Mouse (Mus musculus): ENCODE measurements at regions not wholly inside any gene's neighbourhood (a gene's known extent, or its start where the extent isn't known, plus 50 kb on each side); places are given as distances from the start of the nearest gene placed in this dataset.
"Not testable (repeated sequence)": the region's sequence is repeated elsewhere in the genome, so short reads cannot be mapped to it uniquely, and the experiment has no call there.

GRCm38 (mm10) chr6:89128141-89128540 lies 226.1 kb downstream of the Tpra1 start:
- TF ChIP-seq CTCF (IDR thresholded peaks at IDR 0.05 in 2 of 3, conservative IDR thresholded peaks at IDR 0.05 in 1 of 3; ENCODE audit: control insufficient read depth in 1 of 3, insufficient read depth in 1 of 3, low read depth in 2 of 3, low read length in 3 of 3, poor library complexity in 1 of 3, severe bottlenecking in 1 of 3) (peak in 2 of 3 experiments; percentile 9 to 31; a peak in 1 of 6 replicates), SMC3 (IDR thresholded peaks at IDR 0.05; ENCODE audit: low read depth, low read length) (0 out of 2 replicates have a peak, but pooled peaks have one; percentile 9)
- not testable (repeated sequence) for H3K4me3 ChIP-seq (ENCODE audit: control insufficient read depth in 1 of 2, insufficient read depth in 1 of 2, low read depth in 2 of 2, low read length in 2 of 2); H3K4me1 ChIP-seq (ENCODE audit: control insufficient read depth in 1 of 2, insufficient read depth in 2 of 2, low read length in 2 of 2); H3K9ac ChIP-seq (ENCODE audit: control insufficient read depth, low read depth, low read length, poor library complexity, severe bottlenecking); H3K36me3 ChIP-seq (ENCODE audit: control insufficient read depth in 1 of 2, insufficient read depth in 2 of 2, low read length in 2 of 2); H3K9me3 ChIP-seq (replicated peaks; ENCODE audit: insufficient read depth, low read length); H3K27ac ChIP-seq (ENCODE audit: control insufficient read depth, low read depth, low read length); DNase-seq (ENCODE audit: low read depth, low spot score); H3K79me2 ChIP-seq (ENCODE audit: control insufficient read depth, insufficient read depth, low read length, poor library complexity)
- H3K27me3 ChIP-seq (ENCODE audit: control insufficient read depth in 1 of 2, insufficient read depth in 2 of 2, low read length in 2 of 2) = peaks cover 1 to 11% of the 10 kb centered on the region in 2 experiments; a peak in 3 of 4 replicates

- no peak overlapping the region for H3K9ac ChIP-seq (ENCODE audit: control insufficient read depth, low read depth, low read length, poor library complexity, severe bottlenecking)
- no peaks in the 10 kb centered on the region for H3K9me3 ChIP-seq (replicated peaks; ENCODE audit: insufficient read depth, low read length)
- no peak for TF ChIP-seq MYB (IDR thresholded peaks at IDR 0.05; ENCODE audit: low read depth, low read length)
- TF ChIP-seq TAL1 (IDR thresholded peaks at IDR 0.05; ENCODE audit: low read length) = no peak
- TF ChIP-seq CHD2 (IDR thresholded peaks at IDR 0.05; ENCODE audit: low read length) = no peak
- TF ChIP-seq MYC (IDR thresholded peaks at IDR 0.05; ENCODE audit: low read depth, low read length) = no peak
- no peak for TF ChIP-seq CHD1 (IDR thresholded peaks at IDR 0.05; ENCODE audit: low read depth, low read length)
- TF ChIP-seq TCF12 (IDR thresholded peaks at IDR 0.05; ENCODE audit: low read depth, low read length) = no peak
- TF ChIP-seq ZMIZ1 (IDR thresholded peaks at IDR 0.05; ENCODE audit: low read depth, low read length) = no peak
- no peak for TF ChIP-seq TBP (IDR thresholded peaks at IDR 0.05; ENCODE audit: low read depth, low read length)
- TF ChIP-seq USF1 (IDR thresholded peaks at IDR 0.05; ENCODE audit: low read depth, low read length) = no peak
- no peak for TF ChIP-seq CTCF (IDR thresholded peaks at IDR 0.05 in 2 of 3, conservative IDR thresholded peaks at IDR 0.05 in 1 of 3; ENCODE audit: control insufficient read depth in 1 of 3, insufficient read depth in 1 of 3, low read depth in 2 of 3, low read length in 3 of 3, poor library complexity in 1 of 3, severe bottlenecking in 1 of 3)
- TF ChIP-seq GATA1 (IDR thresholded peaks at IDR 0.05; ENCODE audit: low read depth, low read length) = no peak
- no peak for TF ChIP-seq E2F4 (IDR thresholded peaks at IDR 0.05; ENCODE audit: borderline replicate concordance, low read depth, low read length)
- TF ChIP-seq GABPA (IDR thresholded peaks at IDR 0.05; ENCODE audit: low read depth, low read length) = no peak
- TF ChIP-seq SIN3A (IDR thresholded peaks at IDR 0.05; ENCODE audit: low read length) = no peak
- H3K79me2 ChIP-seq (ENCODE audit: control insufficient read depth, insufficient read depth, low read length, poor library complexity) = no peaks in the 10 kb centered on the region
- no peak overlapping the region for H3K27ac ChIP-seq (ENCODE audit: control insufficient read depth, low read depth, low read length)
- H3K4me1 ChIP-seq (ENCODE audit: control insufficient read depth in 1 of 2, insufficient read depth in 2 of 2, low read length in 2 of 2) = no peaks in the 10 kb centered on the region
- H3K4me3 ChIP-seq (ENCODE audit: control insufficient read depth in 1 of 2, insufficient read depth in 1 of 2, low read depth in 2 of 2, low read length in 2 of 2) = no peak overlapping the region
- DNase-seq (ENCODE audit: low read depth, low spot score) = no peak
- H3K36me3 ChIP-seq (ENCODE audit: control insufficient read depth in 1 of 2, insufficient read depth in 2 of 2, low read length in 2 of 2) = no peaks in the 10 kb centered on the region
- H3K27me3 ChIP-seq (ENCODE audit: control insufficient read depth in 1 of 2, insufficient read depth in 2 of 2, low read length in 2 of 2) = peaks cover 0 to 2% of the 10 kb centered on the region in 2 experiments; a peak in 2 of 4 replicates
These were observed 222.0 kb downstream of the Plxna1 start for GRCm38 (mm10) chr6:89140469-89140868.

All from MEL (cell line).